Mouse (Mus musculus) C2C12 (cell line): ENCODE results near the gene Dcst2.
A peak's percentile ranks its signal among the peaks of the same experiment; 100 is the strongest.

Experiments
- CEBPB ChIP-seq: IDR thresholded peaks from one replicate; pipeline ENCODE4 v1.6.1; 2011; ENCODE audit warnings: low read depth, mild to moderate bottlenecking, control low read depth, moderate library complexity
- CTCF ChIP-seq: IDR thresholded peaks from one replicate; pipeline ENCODE4 v1.5.1; 2011; ENCODE audit not compliant: control insufficient read depth, insufficient read depth, insufficient read length
- MAX ChIP-seq: IDR thresholded peaks from one replicate; pipeline ENCODE4 v1.6.1; 2011; ENCODE audit warnings: mild to moderate bottlenecking, control low read depth
- MYOD1 ChIP-seq: IDR thresholded peaks from one replicate; pipeline ENCODE4 v1.6.1; 2011; ENCODE audit warnings: low read depth; ENCODE audit not compliant: control insufficient read depth, insufficient read length
- MYOG ChIP-seq: IDR thresholded peaks from one replicate; pipeline ENCODE4 v1.6.1; 2011; ENCODE audit not compliant: control insufficient read depth, insufficient read length; ENCODE audit errors: extremely low read depth
- USF1 ChIP-seq: IDR thresholded peaks from one replicate; pipeline ENCODE4 v1.6.1; 2011; ENCODE audit warnings: low read depth, mild to moderate bottlenecking, control low read depth, moderate library complexity

DNA sequence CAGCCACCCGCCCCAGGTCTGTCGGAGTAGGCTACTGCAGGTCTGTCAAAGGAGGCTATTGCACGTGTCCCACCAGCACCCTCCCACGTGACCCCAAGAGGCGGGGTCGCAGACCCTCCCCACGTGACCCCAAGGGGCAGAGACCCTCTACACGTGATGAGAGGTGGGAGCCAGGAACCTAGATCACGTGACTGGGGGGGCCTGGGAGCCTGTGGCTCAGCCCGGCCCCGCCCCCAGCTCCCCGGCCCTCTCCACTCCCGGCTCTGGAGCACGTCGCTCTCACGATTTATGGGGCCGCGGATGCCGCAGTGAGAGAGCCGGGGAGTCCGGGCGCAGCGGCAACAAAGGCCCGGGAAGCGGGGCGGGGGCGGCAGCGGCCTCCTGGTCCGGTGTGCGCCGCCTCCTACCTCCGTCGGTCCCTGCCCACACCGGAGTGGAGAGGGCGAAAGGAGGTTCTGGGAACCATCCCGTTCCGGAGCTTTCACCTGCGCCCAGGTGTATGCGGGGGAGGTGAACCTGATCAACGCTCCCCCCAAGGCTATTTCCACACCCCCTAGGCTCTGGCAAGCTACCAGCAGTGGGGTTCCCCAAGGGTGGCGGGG, 41.1 kb upstream of the Dcst2 start:
- TF ChIP-seq CTCF (no peak), CEBPB (no peak), USF1 (peak; percentile 75), MAX (no peak), MYOG (no peak), MYOD1 (no peak)
